Mouse (Mus musculus) intestine, embryonic 16.5 days (tissue): ENCODE data around the gene Slc27a3. TPM values are rescaled to one million over a fixed set of nuclear protein-coding genes. Genes with fewer than 3 reads are reported as not detected.

Experiments
- ATAC-seq: fragments of 200-750 bp; cut with Nextera tagmentation; 2 replicates; pipeline ENCODE4 v1.8.0; 2017; ENCODE audit warnings: moderate TSS enrichment, moderate library complexity
- H3K27ac ChIP-seq: fragments of 300-500 bp; sonication (generic); 2 replicates; pipeline ENCODE4 v1.5.1; 2014; ENCODE audit warnings: mild to moderate bottlenecking, low read length
- H3K27me3 ChIP-seq: fragments of 300-500 bp; sonication (generic); replicated peaks from 2 replicates; pipeline ENCODE4 v1.6.1; 2014; ENCODE audit warnings: low read length, control low read depth, mixed read lengths; ENCODE audit not compliant: control insufficient read depth, insufficient read depth
- H3K36me3 ChIP-seq: fragments of 300-500 bp; sonication (generic); 2 replicates; pipeline ENCODE4 v1.6.1; 2014; ENCODE audit warnings: low read length, control low read depth; ENCODE audit not compliant: control insufficient read depth, insufficient read depth
- H3K4me1 ChIP-seq: fragments of 300-500 bp; sonication (generic); 2 replicates; pipeline ENCODE4 v1.6.1; 2014; ENCODE audit warnings: low read length, control low read depth, mixed read lengths; ENCODE audit not compliant: control insufficient read depth, insufficient read depth
- H3K4me2 ChIP-seq: fragments of 300-500 bp; sonication (generic); 2 replicates; pipeline ENCODE4 v1.6.1; 2014; ENCODE audit warnings: low read depth, low read length, control low read depth
- H3K4me3 ChIP-seq: fragments of 300-500 bp; sonication (generic); 2 replicates; pipeline ENCODE4 v1.5.1; 2014; ENCODE audit warnings: mild to moderate bottlenecking, low read length
- H3K9ac ChIP-seq: fragments of 300-500 bp; sonication (generic); 2 replicates; pipeline ENCODE4 v1.6.1; 2014; ENCODE audit warnings: low read depth, low read length
- H3K9me3 ChIP-seq: fragments of 300-500 bp; sonication (generic); 2 replicates; pipeline ENCODE4 v1.6.1; 2016; ENCODE audit warnings: low read length, control low read depth; ENCODE audit not compliant: control insufficient read depth
- WGBS: fragments of 180-500 bp; shearing (Covaris S2); extraction: QIAGEN DNeasy Blood & Tissue Kit; methylation state at CpG from one replicate; pipeline ENCODE4 v1.1.7; 2014; 5-methylcytosine and 5-hydroxymethylcytosine counted together
- polyA plus RNA-seq: library from polyadenylated mRNA; unstranded; fragments of >200 nt; fragmentation: Nextera tagmentation; extraction: Ambion mirVana; gene quantifications from 2 replicates; pipeline ENCODE4 v1.2.1, GENCODE M21; 2015

Slc27a3 gene
- polyA plus RNA-seq, 1 experiment from 2014 or later: 8.4 TPM

DNA sequence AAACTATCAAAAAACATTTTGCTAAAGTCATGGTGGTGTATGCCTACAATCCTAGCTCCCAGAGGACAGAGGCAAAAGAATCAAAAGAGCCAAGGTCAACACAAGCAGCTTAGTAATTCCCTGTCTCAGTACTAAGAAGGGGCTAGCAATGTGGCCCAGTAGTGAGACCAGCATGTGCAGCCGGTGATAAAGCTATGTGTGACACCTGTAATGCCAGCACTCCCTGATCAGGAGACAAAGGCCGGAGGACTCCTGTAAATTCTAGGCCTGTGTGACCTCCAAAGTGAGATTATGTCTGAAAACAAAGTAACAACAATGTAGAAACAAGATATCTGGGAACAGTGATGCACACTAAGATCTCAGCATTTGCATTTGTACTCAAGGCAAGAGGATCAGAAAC lies 35.8 kb upstream of the Slc27a3 start:
- Histone ChIP-seq H3K27ac (no peak overlapping the region), H3K4me3 (no peak overlapping the region), H3K36me3 (peaks cover 4% of the 10 kb centered on the region; the same call in 1 of the 2 replicates), H3K9me3 (no peaks in the 10 kb centered on the region), H3K4me1 (peaks cover 11% of the 10 kb centered on the region), H3K4me2 (no peak overlapping the region), H3K27me3 (no peaks in the 10 kb centered on the region), H3K9ac (no peak overlapping the region)
- 90% methylated on average over 2 of the region's 2 CpGs for WGBS
- ATAC-seq: no peak

DNA sequence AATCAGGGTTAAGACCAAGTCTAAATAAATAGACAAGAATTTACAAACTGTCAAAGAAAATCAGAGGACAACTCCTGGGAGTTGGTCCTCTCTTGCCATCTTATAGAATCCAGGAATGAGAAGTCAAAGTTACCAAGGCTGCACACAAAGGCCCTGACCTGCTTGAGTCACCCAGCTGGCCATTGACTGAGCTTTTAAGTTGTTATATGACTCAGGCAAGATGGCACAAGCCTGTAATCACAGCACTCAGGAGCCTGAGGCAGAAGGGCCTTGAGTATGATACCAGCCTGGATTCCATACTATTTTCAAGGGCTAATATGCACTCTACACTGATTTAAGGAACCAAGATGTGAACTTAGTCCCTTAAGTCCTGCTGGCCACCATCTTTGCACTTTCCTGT lies 33.8 kb upstream of the Slc27a3 start:
- peaks cover 4% of the 10 kb centered on the region; the same call in 1 of the 2 replicates for H3K36me3 ChIP-seq
- no peak overlapping the region for H3K4me2 ChIP-seq
- no peak overlapping the region for H3K4me3 ChIP-seq
- ATAC-seq: no peak
- H3K9ac ChIP-seq: no peak overlapping the region
- no peaks in the 10 kb centered on the region for H3K4me1 ChIP-seq
- no peaks in the 10 kb centered on the region for H3K9me3 ChIP-seq
- H3K27me3 ChIP-seq: no peaks in the 10 kb centered on the region
- H3K27ac ChIP-seq: no peak overlapping the region

DNA sequence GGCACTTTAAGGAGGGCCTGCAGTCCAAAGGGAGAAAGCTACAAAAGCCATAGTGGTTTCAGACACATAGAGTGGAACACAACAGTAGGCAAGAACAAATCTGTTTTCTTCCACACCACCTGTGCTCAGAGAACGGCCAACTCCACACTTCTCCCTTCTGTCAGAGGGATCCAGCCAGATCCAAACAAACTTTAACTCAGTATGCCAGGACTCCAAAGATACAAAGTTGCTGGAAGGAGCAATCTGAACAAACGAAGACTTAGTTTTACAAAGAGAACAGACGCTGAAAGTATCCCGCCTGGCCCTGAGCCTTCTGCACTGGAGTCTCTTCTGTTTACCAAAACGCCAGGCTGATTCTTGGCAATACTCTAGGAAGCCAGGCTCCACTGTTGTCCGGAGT lies 31.0 kb upstream of the Slc27a3 start:
- WGBS: 82% methylated on average over 6 of the region's 6 CpGs
- peaks cover 4% of the 10 kb centered on the region; the same call in 1 of the 2 replicates for H3K36me3 ChIP-seq
- H3K9me3 ChIP-seq: no peaks in the 10 kb centered on the region
- ATAC-seq: no peak
- H3K4me2 ChIP-seq: no peak overlapping the region
- no peaks in the 10 kb centered on the region for H3K27me3 ChIP-seq
- no peak overlapping the region for H3K9ac ChIP-seq
- no peak overlapping the region for H3K4me3 ChIP-seq
- no peak overlapping the region for H3K27ac ChIP-seq
- no peaks in the 10 kb centered on the region for H3K4me1 ChIP-seq

DNA sequence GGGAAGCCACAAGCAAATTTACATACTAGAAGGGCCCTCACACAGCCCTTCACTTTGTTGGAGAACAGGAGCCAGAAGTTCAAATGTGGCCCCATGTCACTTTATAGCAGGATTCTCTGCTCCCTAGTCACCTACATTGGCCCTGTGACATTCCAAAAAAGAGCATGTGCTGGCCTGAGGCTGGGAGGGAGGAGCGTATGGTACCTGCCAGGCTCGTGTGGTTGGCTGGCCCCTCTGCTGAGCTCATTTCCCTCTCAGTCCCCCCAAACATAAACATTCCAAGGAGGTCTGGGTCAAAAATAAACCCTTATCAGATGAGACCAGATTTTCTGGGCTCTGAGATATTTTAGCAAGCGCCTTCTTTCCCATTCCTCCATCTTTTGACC lies 23.3 kb upstream of the Slc27a3 start:
- 0 out of 2 replicates have a peak, but pooled peaks have one; percentile 18 for ATAC-seq
- 51% methylated on average over 3 of the region's 3 CpGs for WGBS
- no peaks in the 10 kb centered on the region for H3K9me3 ChIP-seq
- H3K27ac ChIP-seq: no peak overlapping the region
- peaks cover 7% of the 10 kb centered on the region; the same call in 1 of the 2 replicates for H3K36me3 ChIP-seq
- H3K4me2 ChIP-seq: no peak overlapping the region
- no peak overlapping the region for H3K9ac ChIP-seq
- H3K4me3 ChIP-seq: no peak overlapping the region
- H3K4me1 ChIP-seq: 0 out of 2 replicates have a peak, but pooled peaks cover 2% of the 10 kb centered on the region
- no peaks in the 10 kb centered on the region for H3K27me3 ChIP-seq

DNA sequence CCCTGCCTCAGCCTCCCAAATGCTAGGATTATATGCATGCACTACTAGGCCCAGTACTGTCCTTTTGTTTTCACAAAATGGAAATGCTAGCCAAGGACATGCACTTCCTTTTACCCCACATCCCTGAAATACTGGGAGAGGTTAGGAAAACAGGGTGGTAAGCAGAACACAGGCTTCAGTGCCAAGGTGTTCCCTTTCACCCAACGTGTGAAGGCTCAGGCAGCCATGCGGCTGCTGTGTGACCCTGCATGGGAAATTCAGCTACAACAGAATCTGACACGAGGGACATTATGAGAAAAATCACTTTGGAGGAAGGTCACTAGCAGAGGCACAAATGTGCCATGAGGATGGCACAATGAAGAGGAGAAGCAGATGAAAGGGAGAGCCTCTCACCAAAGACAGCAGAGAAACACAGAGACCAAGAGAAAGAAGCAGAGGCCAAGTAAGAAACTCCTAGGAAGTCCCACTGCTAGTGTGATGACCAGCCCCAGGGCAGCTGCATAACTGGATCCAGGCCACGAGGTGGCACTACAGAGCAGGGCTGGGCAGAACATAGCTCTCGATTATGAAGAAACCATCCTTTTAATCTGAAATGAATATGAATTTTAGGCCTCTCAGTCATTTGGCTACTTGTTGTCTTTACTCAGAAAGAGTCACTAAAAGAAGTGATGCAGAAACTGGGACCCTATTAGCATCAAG lies 22.7 kb upstream of the Slc27a3 start:
- Histone ChIP-seq H3K4me1 (0 out of 2 replicates have a peak, but pooled peaks cover 2% of the 10 kb centered on the region), H3K4me2 (no peak overlapping the region), H3K27me3 (no peaks in the 10 kb centered on the region), H3K9ac (no peak overlapping the region), H3K9me3 (no peaks in the 10 kb centered on the region), H3K27ac (no peak overlapping the region), H3K36me3 (peaks cover 9% of the 10 kb centered on the region; the same call in 1 of the 2 replicates), H3K4me3 (no peak overlapping the region)
- 43% methylated on average over 5 of the region's 5 CpGs for WGBS
- peak; percentile 60; the same call in 1 of the 2 replicates for ATAC-seq

DNA sequence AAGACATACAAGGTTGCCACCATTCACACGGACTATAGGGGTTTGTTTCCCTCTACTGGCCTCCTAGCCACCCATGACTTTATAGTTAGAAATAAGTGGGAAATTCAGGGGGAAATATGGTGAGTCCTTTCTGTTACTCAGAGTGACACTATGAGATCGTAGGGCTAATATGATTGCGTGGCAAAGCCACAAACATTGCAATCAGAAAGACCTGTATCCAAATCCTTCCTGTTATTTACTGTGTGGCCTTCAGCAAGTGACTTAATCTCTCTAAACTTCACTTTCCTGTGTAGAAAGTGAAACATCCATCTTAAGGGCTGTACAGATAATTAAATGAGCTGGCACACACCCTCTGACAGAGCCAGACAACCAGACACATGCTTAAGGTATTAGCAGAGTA lies 19.0 kb upstream of the Slc27a3 start:
- no peaks in the 10 kb centered on the region for H3K27me3 ChIP-seq
- no peak overlapping the region for H3K4me3 ChIP-seq
- 87% methylated on average over 3 of the region's 3 CpGs for WGBS
- H3K27ac ChIP-seq: no peak overlapping the region
- peaks cover 6% of the 10 kb centered on the region; the same call in 1 of the 2 replicates for H3K36me3 ChIP-seq
- 0 out of 2 replicates have a peak, but pooled peaks cover 2% of the 10 kb centered on the region for H3K4me1 ChIP-seq
- H3K4me2 ChIP-seq: no peak overlapping the region
- no peak overlapping the region for H3K9ac ChIP-seq
- H3K9me3 ChIP-seq: no peaks in the 10 kb centered on the region
- ATAC-seq: no peak

DNA sequence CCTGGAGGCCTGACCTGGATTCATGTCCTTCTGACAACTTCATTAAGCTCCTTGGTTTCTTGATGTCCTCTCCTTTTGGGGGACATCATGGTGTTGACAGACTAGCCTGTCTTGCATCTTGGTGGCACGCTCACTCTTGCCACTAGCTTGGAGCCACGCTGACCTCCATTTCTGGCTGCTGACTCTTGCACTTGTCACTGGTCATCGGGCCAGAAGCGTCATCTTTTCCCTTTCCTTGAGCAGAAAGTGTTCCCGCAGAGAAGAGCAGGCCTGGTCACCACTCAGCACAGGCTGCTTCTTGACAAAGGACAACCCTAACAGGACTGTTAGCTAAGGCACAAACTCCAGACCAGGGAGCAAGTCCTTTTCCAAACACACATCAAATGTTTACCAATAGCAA lies 16.7 kb upstream of the Slc27a3 start:
- H3K4me2 ChIP-seq: no peak overlapping the region
- no peak for ATAC-seq
- no peak overlapping the region for H3K9ac ChIP-seq
- WGBS: 94% methylated on average over 5 of the region's 5 CpGs
- H3K27me3 ChIP-seq: no peaks in the 10 kb centered on the region
- no peak overlapping the region for H3K27ac ChIP-seq
- no peaks in the 10 kb centered on the region for H3K4me1 ChIP-seq
- no peaks in the 10 kb centered on the region for H3K9me3 ChIP-seq
- peaks cover 12% of the 10 kb centered on the region for H3K36me3 ChIP-seq
- no peak overlapping the region for H3K4me3 ChIP-seq

DNA sequence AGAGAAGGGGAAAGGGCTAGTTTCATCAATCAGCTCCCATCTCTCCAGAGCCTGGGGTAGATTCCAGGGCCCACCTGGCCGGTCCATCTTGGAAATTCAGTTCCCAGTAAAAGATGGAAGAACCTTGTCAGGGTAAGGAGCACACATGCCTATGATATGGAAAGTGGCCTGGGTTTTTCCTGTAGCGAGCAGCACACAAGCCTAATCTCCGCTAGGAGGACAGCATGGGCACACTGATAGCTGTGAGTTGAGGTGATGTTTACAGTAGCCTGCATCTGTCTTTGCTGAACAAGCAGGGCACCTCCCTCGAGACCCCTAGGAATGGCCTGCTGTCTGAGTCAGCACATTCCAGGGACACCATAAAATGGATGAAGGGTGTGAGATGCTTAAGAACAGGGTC lies 14.9 kb upstream of the Slc27a3 start:
- WGBS: 65% methylated on average over 4 of the region's 4 CpGs
- peaks cover 31% of the 10 kb centered on the region for H3K36me3 ChIP-seq

DNA sequence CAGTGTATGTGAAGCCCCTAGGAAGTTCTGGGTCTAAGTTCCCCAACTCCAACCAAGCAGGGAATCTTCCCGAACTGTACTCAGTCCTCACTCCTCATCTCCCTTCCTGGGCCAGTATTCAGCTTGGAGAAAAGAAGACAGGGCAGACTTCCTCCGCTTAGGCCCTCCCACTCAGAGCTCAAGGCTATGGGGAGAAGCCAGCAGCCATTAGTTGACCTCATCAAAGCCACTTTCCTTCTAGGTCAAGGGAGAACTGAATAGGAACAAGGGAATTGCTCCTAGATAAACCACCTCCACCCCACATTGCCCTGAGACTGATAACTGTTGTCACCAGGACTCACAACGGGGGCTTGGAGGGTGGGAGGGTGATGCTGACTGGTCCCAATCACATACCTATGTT lies 14.4 kb upstream of the Slc27a3 start:
- H3K4me1 ChIP-seq: no peaks in the 10 kb centered on the region
- H3K9ac ChIP-seq: no peak overlapping the region
- H3K27ac ChIP-seq: no peak overlapping the region
- H3K36me3 ChIP-seq: peaks cover 33% of the 10 kb centered on the region
- H3K9me3 ChIP-seq: no peaks in the 10 kb centered on the region
- WGBS: 81% methylated on average over 3 of the region's 3 CpGs
- no peak for ATAC-seq
- no peak overlapping the region for H3K4me2 ChIP-seq
- no peak overlapping the region for H3K4me3 ChIP-seq
- H3K27me3 ChIP-seq: no peaks in the 10 kb centered on the region

More for the DNA sequence above, 14.9 kb upstream of the Slc27a3 start:
- Histone ChIP-seq H3K27me3 (no peaks in the 10 kb centered on the region), H3K27ac (no peak overlapping the region), H3K4me2 (no peak overlapping the region), H3K4me1 (no peaks in the 10 kb centered on the region), H3K9ac (no peak overlapping the region), H3K4me3 (no peak overlapping the region), H3K9me3 (no peaks in the 10 kb centered on the region)
- ATAC-seq: no peak

DNA sequence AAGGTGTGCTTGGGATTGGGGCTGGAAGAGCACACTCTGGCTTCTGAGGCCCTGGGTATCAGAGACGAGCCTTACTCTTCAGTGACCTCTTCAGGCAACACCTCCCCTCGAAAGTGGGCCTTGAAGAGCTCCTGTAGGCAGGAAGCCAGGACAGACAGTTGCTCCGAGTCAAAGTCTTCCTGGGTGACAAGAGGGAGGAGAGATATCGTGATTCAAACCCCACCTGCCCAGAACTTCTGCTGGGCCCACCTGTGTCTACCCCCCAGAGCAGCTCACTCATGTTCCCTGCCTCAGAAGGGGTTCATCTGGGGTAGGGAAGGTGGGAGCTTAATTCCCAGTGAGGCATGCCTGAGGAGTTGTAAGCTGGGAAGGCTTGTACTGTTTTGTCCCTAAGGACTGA lies 11.3 kb upstream of the Slc27a3 start:
- peaks cover 35% of the 10 kb centered on the region for H3K36me3 ChIP-seq
- no peaks in the 10 kb centered on the region for H3K27me3 ChIP-seq
- ATAC-seq: no peak
- no peak overlapping the region for H3K4me3 ChIP-seq
- no peaks in the 10 kb centered on the region for H3K9me3 ChIP-seq
- WGBS: 71% methylated on average over 4 of the region's 4 CpGs
- H3K27ac ChIP-seq: no peak overlapping the region
- no peak overlapping the region for H3K4me2 ChIP-seq
- no peak overlapping the region for H3K9ac ChIP-seq
- no peaks in the 10 kb centered on the region for H3K4me1 ChIP-seq
